Mouse (Mus musculus): Measurements from ENCODE around the gene Caprin1. TPM values are rescaled to one million over a fixed set of nuclear protein-coding genes. Genes with fewer than 3 reads are reported as not detected.

The Caprin1 gene
- polyA plus RNA-seq, 1 experiment, result 100 TPM

GRCm38 (mm10) chr2:103742821-103743220 lies 54.6 kb downstream of the Caprin1 start:
- DNase-seq, result no peak
- H3K4me3 ChIP-seq (ENCODE audit: insufficient read depth, low read depth, low read length), result no peak overlapping the region
- no peaks in the 10 kb centered on the region for H3K36me3 ChIP-seq (ENCODE audit: control insufficient read depth, insufficient read depth, low read length)
- no peak overlapping the region for H3K27ac ChIP-seq (ENCODE audit: insufficient read depth, low read depth, low read length)
- no peaks in the 10 kb centered on the region for H3K27me3 ChIP-seq (replicated peaks; ENCODE audit: control insufficient read depth, insufficient read depth, low read length)
- H3K4me1 ChIP-seq (ENCODE audit: control insufficient read depth, insufficient read depth, low read length), result no peaks in the 10 kb centered on the region
- 97% methylated on average over 6 of the region's 6 CpGs for WGBS
- no peak for TF ChIP-seq CTCF (conservative IDR thresholded peaks at IDR 0.05; ENCODE audit: insufficient read depth, insufficient read length, low read depth, low read length)
- TF ChIP-seq POLR2A (IDR thresholded peaks at IDR 0.05; ENCODE audit: low read depth, low read length), result no peak

- DNase-seq, result no peak
- no peak for TF ChIP-seq POLR2A (IDR thresholded peaks at IDR 0.05; ENCODE audit: low read depth, low read length)
- no peak for TF ChIP-seq CTCF (conservative IDR thresholded peaks at IDR 0.05; ENCODE audit: insufficient read depth, insufficient read length, low read depth, low read length)
- Histone ChIP-seq H3K4me1 (ENCODE audit: control insufficient read depth, insufficient read depth, low read length) (no peaks in the 10 kb centered on the region), H3K36me3 (ENCODE audit: control insufficient read depth, insufficient read depth, low read length) (peaks cover 6% of the 10 kb centered on the region), H3K27ac (ENCODE audit: insufficient read depth, low read depth, low read length) (no peak overlapping the region), H3K4me3 (ENCODE audit: insufficient read depth, low read depth, low read length) (no peak overlapping the region), H3K27me3 (replicated peaks; ENCODE audit: control insufficient read depth, insufficient read depth, low read length) (no peaks in the 10 kb centered on the region)
- 92% methylated on average over 6 of the region's 6 CpGs for WGBS
Observed at GRCm38 (mm10) chr2:103731423-103731822, 66.0 kb downstream of the Caprin1 start.

GRCm38 (mm10) chr2:103730999-103731398 lies 66.5 kb downstream of the Caprin1 start:
- Histone ChIP-seq H3K27me3 (replicated peaks; ENCODE audit: control insufficient read depth, insufficient read depth, low read length) (no peaks in the 10 kb centered on the region), H3K4me1 (ENCODE audit: control insufficient read depth, insufficient read depth, low read length) (no peaks in the 10 kb centered on the region), H3K36me3 (ENCODE audit: control insufficient read depth, insufficient read depth, low read length) (peaks cover 6% of the 10 kb centered on the region), H3K27ac (ENCODE audit: insufficient read depth, low read depth, low read length) (no peak overlapping the region), H3K4me3 (ENCODE audit: insufficient read depth, low read depth, low read length) (no peak overlapping the region)
- WGBS, result 90% methylated on average over 8 of the region's 8 CpGs
- TF ChIP-seq CTCF (conservative IDR thresholded peaks at IDR 0.05; ENCODE audit: insufficient read depth, insufficient read length, low read depth, low read length) (no peak), POLR2A (IDR thresholded peaks at IDR 0.05; ENCODE audit: low read depth, low read length) (no peak)
- DNase-seq, result no peak

- Histone ChIP-seq H3K27me3 (replicated peaks; ENCODE audit: control insufficient read depth, insufficient read depth, low read length) (no peaks in the 10 kb centered on the region), H3K4me1 (ENCODE audit: control insufficient read depth, insufficient read depth, low read length) (no peaks in the 10 kb centered on the region), H3K27ac (ENCODE audit: insufficient read depth, low read depth, low read length) (no peak overlapping the region), H3K36me3 (ENCODE audit: control insufficient read depth, insufficient read depth, low read length) (no peaks in the 10 kb centered on the region; the same call in none of the 2 replicates), H3K4me3 (ENCODE audit: insufficient read depth, low read depth, low read length) (no peak overlapping the region)
- 73% methylated on average over 12 of the region's 12 CpGs for WGBS
- DNase-seq, result no peak
- TF ChIP-seq CTCF (conservative IDR thresholded peaks at IDR 0.05; ENCODE audit: insufficient read depth, insufficient read length, low read depth, low read length) (no peak), POLR2A (IDR thresholded peaks at IDR 0.05; ENCODE audit: low read depth, low read length) (no peak)
Observed at GRCm38 (mm10) chr2:103728027-103728540, 69.4 kb downstream of the Caprin1 start.

- Histone ChIP-seq H3K36me3 (ENCODE audit: control insufficient read depth, insufficient read depth, low read length) (no peaks in the 10 kb centered on the region; the same call in 1 of the 2 replicates), H3K27me3 (replicated peaks; ENCODE audit: control insufficient read depth, insufficient read depth, low read length) (no peaks in the 10 kb centered on the region), H3K4me3 (ENCODE audit: insufficient read depth, low read depth, low read length) (no peak overlapping the region), H3K27ac (ENCODE audit: insufficient read depth, low read depth, low read length) (no peak overlapping the region), H3K4me1 (ENCODE audit: control insufficient read depth, insufficient read depth, low read length) (no peaks in the 10 kb centered on the region)
- no peak for DNase-seq
- 82% methylated on average over 2 of the region's 2 CpGs for WGBS
- TF ChIP-seq POLR2A (IDR thresholded peaks at IDR 0.05; ENCODE audit: low read depth, low read length), result no peak
- TF ChIP-seq CTCF (conservative IDR thresholded peaks at IDR 0.05; ENCODE audit: insufficient read depth, insufficient read length, low read depth, low read length), result no peak
Observed at GRCm38 (mm10) chr2:103724521-103724920, 72.9 kb downstream of the Caprin1 start.

GRCm38 (mm10) chr2:103719292-103719646 lies 78.2 kb downstream of the Caprin1 start:
- Histone ChIP-seq H3K36me3 (ENCODE audit: control insufficient read depth, insufficient read depth, low read length) (no peaks in the 10 kb centered on the region), H3K27ac (ENCODE audit: insufficient read depth, low read depth, low read length) (no peak overlapping the region), H3K4me1 (ENCODE audit: control insufficient read depth, insufficient read depth, low read length) (no peaks in the 10 kb centered on the region), H3K4me3 (ENCODE audit: insufficient read depth, low read depth, low read length) (no peak overlapping the region), H3K27me3 (replicated peaks; ENCODE audit: control insufficient read depth, insufficient read depth, low read length) (no peaks in the 10 kb centered on the region)
- no peak for DNase-seq
- WGBS, result 91% methylated on average over 7 of the region's 7 CpGs
- TF ChIP-seq POLR2A (IDR thresholded peaks at IDR 0.05; ENCODE audit: low read depth, low read length) (no peak), CTCF (conservative IDR thresholded peaks at IDR 0.05; ENCODE audit: insufficient read depth, insufficient read length, low read depth, low read length) (no peak)

GRCm38 (mm10) chr2:103718594-103719291 lies 78.7 kb downstream of the Caprin1 start:
- Histone ChIP-seq H3K4me3 (ENCODE audit: insufficient read depth, low read depth, low read length) (no peak overlapping the region), H3K36me3 (ENCODE audit: control insufficient read depth, insufficient read depth, low read length) (no peaks in the 10 kb centered on the region), H3K27me3 (replicated peaks; ENCODE audit: control insufficient read depth, insufficient read depth, low read length) (no peaks in the 10 kb centered on the region), H3K27ac (ENCODE audit: insufficient read depth, low read depth, low read length) (no peak overlapping the region), H3K4me1 (ENCODE audit: control insufficient read depth, insufficient read depth, low read length) (peaks cover 3% of the 10 kb centered on the region; the same call in 1 of the 2 replicates)
- 62% methylated on average over 8 of the region's 8 CpGs for WGBS
- peak; percentile 96 for TF ChIP-seq CTCF (conservative IDR thresholded peaks at IDR 0.05; ENCODE audit: insufficient read depth, insufficient read length, low read depth, low read length)
- TF ChIP-seq POLR2A (IDR thresholded peaks at IDR 0.05; ENCODE audit: low read depth, low read length), result no peak
- DNase-seq, result peak; percentile 78

Data from kidney, adult 2 months (tissue).